Mouse (Mus musculus) 3T3-L1 (cell line): ENCODE measurements at regions not wholly inside any gene's neighbourhood (a gene's known extent, or its start where the extent isn't known, plus 50 kb on each side); places are given as distances from the start of the nearest gene placed in this dataset.

ENCODE experiments used
- DNase-seq: peaks from one replicate; pipeline ENCODE4 v3.0.0-alpha.2; 2015; ENCODE audit warnings: low read depth, low spot score

- peak; percentile 89 for DNase-seq
Observed at GRCm38 (mm10) chr3:43700711-43701110, 1677.5 kb upstream of the Pcdh10 start.

GRCm38 (mm10) chr3:43719768-43720383, 1658.3 kb upstream of the Pcdh10 start:
- DNase-seq = peak; percentile 53
